Mouse (Mus musculus): ENCODE data around the gene Tanc1. TPM values are rescaled to one million over a fixed set of nuclear protein-coding genes. Genes with fewer than 3 reads are reported as not detected.

The Tanc1 gene
- polyA plus RNA-seq, 1 experiment from 2014 or later, result 10.8 TPM

DNA sequence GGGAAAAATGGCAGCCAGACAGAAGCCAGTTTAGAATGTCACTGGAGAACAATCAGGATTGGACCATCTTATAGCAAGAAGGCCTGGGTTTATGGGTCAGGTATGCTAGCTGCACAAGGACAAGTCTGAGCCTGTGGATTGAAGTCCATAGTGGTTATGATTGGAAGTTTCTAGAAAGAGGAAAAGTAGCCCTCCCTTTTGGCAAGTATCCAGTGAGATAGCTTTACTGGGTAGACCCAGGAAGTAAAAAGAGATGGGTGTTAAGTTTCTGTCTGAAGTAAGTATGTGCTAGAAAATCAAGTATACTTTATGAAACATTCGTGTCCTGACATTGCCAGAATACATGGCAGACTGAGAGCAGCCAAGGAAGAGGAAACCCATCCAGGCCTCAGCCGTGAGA, 103.2 kb downstream of the Tanc1 start:
- 92% methylated on average over 2 of the region's 2 CpGs for WGBS

DNA sequence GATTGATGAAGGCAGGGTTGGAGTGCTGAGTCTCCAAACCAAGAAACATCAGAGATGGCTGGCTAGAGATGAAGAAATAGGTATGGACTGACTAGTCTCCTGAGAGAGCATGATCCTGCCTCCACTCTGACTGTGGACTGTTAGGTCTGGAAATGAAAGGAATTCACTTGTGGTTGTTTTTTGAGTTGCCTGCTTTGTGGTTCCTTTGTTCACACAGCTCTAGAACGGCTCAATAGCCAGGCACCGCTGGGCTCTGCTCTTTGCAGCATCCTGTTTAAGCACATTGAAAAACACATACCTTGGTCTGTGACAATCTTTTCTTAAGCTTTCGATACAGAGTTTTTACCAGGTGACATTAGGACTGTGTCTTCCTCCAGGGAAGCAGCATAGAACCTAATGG, 104.6 kb downstream of the Tanc1 start:
- no peaks in the 10 kb centered on the region for H3K9me3 ChIP-seq
- WGBS, result 66% methylated on average over 3 of the region's 3 CpGs
- no peak for ATAC-seq (ENCODE audit: low FRiP score, low read depth)
- H3K4me1 ChIP-seq, result peaks cover 25% of the 10 kb centered on the region
- H3K4me2 ChIP-seq (replicated peaks), result no peak overlapping the region
- H3K4me3 ChIP-seq, result no peak overlapping the region
- H3K36me3 ChIP-seq, result no peaks in the 10 kb centered on the region
- no peak overlapping the region for H3K9ac ChIP-seq (replicated peaks)
- no peak overlapping the region for H3K27ac ChIP-seq (replicated peaks)
- no peaks in the 10 kb centered on the region for H3K27me3 ChIP-seq

More for the DNA sequence above, 103.2 kb downstream of the Tanc1 start:
- no peak for ATAC-seq (ENCODE audit: low FRiP score, low read depth)
- Histone ChIP-seq H3K36me3 (no peaks in the 10 kb centered on the region), H3K4me1 (peaks cover 17% of the 10 kb centered on the region), H3K9me3 (no peaks in the 10 kb centered on the region), H3K9ac (replicated peaks) (no peak overlapping the region), H3K27ac (replicated peaks) (no peak overlapping the region), H3K4me2 (replicated peaks) (no peak overlapping the region), H3K27me3 (no peaks in the 10 kb centered on the region), H3K4me3 (no peak overlapping the region)

DNA sequence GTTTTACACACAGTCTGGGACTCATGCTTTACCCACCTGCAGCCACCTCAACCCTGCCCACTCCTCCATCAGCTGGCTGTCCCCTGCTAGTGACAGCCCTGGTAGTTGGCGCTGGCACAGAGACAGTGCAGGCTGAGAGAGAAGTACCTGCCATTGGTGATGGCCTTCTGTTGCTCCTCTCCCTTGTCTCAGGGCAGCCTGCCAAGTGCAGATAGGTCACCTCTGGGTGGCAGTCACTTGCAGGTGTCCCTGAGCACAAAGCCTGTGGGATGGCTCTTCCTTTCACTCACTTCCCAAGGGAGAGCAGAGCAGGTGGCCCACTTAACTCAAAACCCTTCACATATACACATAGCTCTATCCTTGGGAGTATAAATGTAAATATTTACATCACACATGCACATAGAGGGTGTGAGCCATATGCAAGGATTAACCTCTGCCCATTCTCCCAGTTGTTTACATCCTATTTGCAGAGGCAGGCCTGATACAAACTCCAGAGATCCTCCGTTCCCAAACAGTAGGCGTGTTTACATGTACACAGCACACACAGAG, 106.0 kb downstream of the Tanc1 start:
- H3K27ac ChIP-seq (replicated peaks), result no peak overlapping the region
- H3K36me3 ChIP-seq, result no peaks in the 10 kb centered on the region
- no peak overlapping the region for H3K9ac ChIP-seq (replicated peaks)
- H3K4me1 ChIP-seq, result peaks cover 28% of the 10 kb centered on the region
- H3K4me2 ChIP-seq (replicated peaks), result no peak overlapping the region
- ATAC-seq (ENCODE audit: low FRiP score, low read depth), result 0 out of 2 replicates have a peak, but pooled peaks have one; percentile 13
- no peak overlapping the region for H3K4me3 ChIP-seq
- H3K9me3 ChIP-seq, result no peaks in the 10 kb centered on the region
- 76% methylated on average over 3 of the region's 3 CpGs for WGBS
- no peaks in the 10 kb centered on the region for H3K27me3 ChIP-seq

GRCm38 (mm10) chr2:59718601-59719416, 107.0 kb downstream of the Tanc1 start:
- no peaks in the 10 kb centered on the region for H3K36me3 ChIP-seq
- ATAC-seq (ENCODE audit: low FRiP score, low read depth), result peak; percentile 67
- H3K27me3 ChIP-seq, result no peaks in the 10 kb centered on the region
- H3K9ac ChIP-seq (replicated peaks), result no peak overlapping the region
- H3K4me1 ChIP-seq, result peaks cover 28% of the 10 kb centered on the region
- no peak overlapping the region for H3K4me3 ChIP-seq
- H3K9me3 ChIP-seq, result no peaks in the 10 kb centered on the region
- WGBS, result 61% methylated on average over 24 of the region's 24 CpGs
- no peak overlapping the region for H3K27ac ChIP-seq (replicated peaks)
- no peak overlapping the region for H3K4me2 ChIP-seq (replicated peaks)

- H3K4me3 ChIP-seq, result no peak overlapping the region
- 83% methylated on average over 4 of the region's 4 CpGs for WGBS
Observed at GRCm38 (mm10) chr2:59719831-59720230, 108.0 kb downstream of the Tanc1 start.

GRCm38 (mm10) chr2:59721119-59721518, 109.3 kb downstream of the Tanc1 start:
- Histone ChIP-seq H3K9me3 (no peaks in the 10 kb centered on the region), H3K4me2 (replicated peaks) (no peak overlapping the region), H3K27me3 (no peaks in the 10 kb centered on the region), H3K27ac (replicated peaks) (no peak overlapping the region), H3K4me3 (no peak overlapping the region), H3K4me1 (peaks cover 28% of the 10 kb centered on the region), H3K36me3 (no peaks in the 10 kb centered on the region), H3K9ac (replicated peaks) (no peak overlapping the region)
- 27% methylated on average over 8 of the region's 8 CpGs for WGBS
- ATAC-seq (ENCODE audit: low FRiP score, low read depth), result no peak

More at GRCm38 (mm10) chr2:59719831-59720230, 108.0 kb downstream of the Tanc1 start:
- Histone ChIP-seq H3K9ac (replicated peaks) (no peak overlapping the region), H3K27me3 (no peaks in the 10 kb centered on the region), H3K27ac (replicated peaks) (no peak overlapping the region), H3K36me3 (no peaks in the 10 kb centered on the region), H3K4me2 (replicated peaks) (no peak overlapping the region), H3K4me1 (peaks cover 28% of the 10 kb centered on the region), H3K9me3 (no peaks in the 10 kb centered on the region)
- ATAC-seq (ENCODE audit: low FRiP score, low read depth), result no peak

GRCm38 (mm10) chr2:59721758-59722157, 109.9 kb downstream of the Tanc1 start:
- Histone ChIP-seq H3K4me3 (no peak overlapping the region), H3K27ac (replicated peaks) (no peak overlapping the region), H3K4me2 (replicated peaks) (no peak overlapping the region), H3K4me1 (peaks cover 28% of the 10 kb centered on the region), H3K9me3 (no peaks in the 10 kb centered on the region), H3K9ac (replicated peaks) (no peak overlapping the region), H3K27me3 (no peaks in the 10 kb centered on the region), H3K36me3 (no peaks in the 10 kb centered on the region)
- ATAC-seq (ENCODE audit: low FRiP score, low read depth), result no peak
- WGBS, result 50% methylated on average over 5 of the region's 5 CpGs

GRCm38 (mm10) chr2:59723311-59723710, 111.5 kb downstream of the Tanc1 start:
- no peaks in the 10 kb centered on the region for H3K9me3 ChIP-seq
- H3K4me2 ChIP-seq (replicated peaks), result no peak overlapping the region
- H3K4me3 ChIP-seq, result no peak overlapping the region
- no peak overlapping the region for H3K27ac ChIP-seq (replicated peaks)
- no peak for ATAC-seq (ENCODE audit: low FRiP score, low read depth)
- no peaks in the 10 kb centered on the region for H3K27me3 ChIP-seq
- no peak overlapping the region for H3K9ac ChIP-seq (replicated peaks)
- peaks cover 20% of the 10 kb centered on the region for H3K4me1 ChIP-seq
- 90% methylated on average over 5 of the region's 5 CpGs for WGBS
- H3K36me3 ChIP-seq, result no peaks in the 10 kb centered on the region

DNA sequence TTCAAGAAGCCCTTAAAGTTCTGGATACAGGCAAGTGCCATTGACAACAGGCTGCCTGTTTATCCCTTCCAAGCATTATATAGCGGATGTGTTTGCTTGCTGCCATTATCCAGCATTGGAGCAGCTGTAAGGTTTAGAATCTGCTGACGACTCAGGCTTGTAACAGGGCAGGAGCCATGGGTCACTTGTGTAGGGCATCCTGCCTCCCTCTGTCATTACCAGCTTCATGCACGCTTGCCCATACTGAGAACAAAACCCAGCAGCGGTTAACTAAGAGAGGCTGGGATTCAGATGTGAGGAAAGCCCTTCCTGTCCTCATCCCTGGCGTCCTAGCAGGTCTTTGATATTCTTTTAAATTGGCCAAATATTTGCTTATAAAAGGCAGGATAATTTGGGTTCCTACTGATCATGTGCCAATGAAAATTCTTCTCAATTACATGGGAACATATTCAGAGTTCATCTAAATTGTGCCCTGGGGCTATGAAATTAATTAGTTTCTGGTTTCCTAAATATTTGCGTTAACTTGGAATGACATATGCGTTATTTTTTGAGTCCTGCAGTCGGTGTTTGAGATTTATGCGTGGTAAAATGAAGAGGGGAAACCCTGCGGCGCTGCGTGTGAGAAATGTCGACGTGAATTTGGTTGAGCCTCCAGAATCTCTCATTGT, 113.8 kb downstream of the Tanc1 start:
- H3K4me3 ChIP-seq, result no peak overlapping the region
- H3K4me2 ChIP-seq (replicated peaks), result no peak overlapping the region
- 82% methylated on average over 14 of the region's 14 CpGs for WGBS
- H3K27me3 ChIP-seq, result no peaks in the 10 kb centered on the region
- H3K9me3 ChIP-seq, result no peaks in the 10 kb centered on the region
- H3K9ac ChIP-seq (replicated peaks), result no peak overlapping the region
- peaks cover 11% of the 10 kb centered on the region for H3K4me1 ChIP-seq
- ATAC-seq (ENCODE audit: low FRiP score, low read depth), result no peak
- H3K36me3 ChIP-seq, result no peaks in the 10 kb centered on the region
- H3K27ac ChIP-seq (replicated peaks), result no peak overlapping the region

- no peak for ATAC-seq (ENCODE audit: low FRiP score, low read depth)
- WGBS, result 94% methylated on average over 3 of the region's 3 CpGs
Observed at GRCm38 (mm10) chr2:59731831-59732230, 120.0 kb downstream of the Tanc1 start.

DNA sequence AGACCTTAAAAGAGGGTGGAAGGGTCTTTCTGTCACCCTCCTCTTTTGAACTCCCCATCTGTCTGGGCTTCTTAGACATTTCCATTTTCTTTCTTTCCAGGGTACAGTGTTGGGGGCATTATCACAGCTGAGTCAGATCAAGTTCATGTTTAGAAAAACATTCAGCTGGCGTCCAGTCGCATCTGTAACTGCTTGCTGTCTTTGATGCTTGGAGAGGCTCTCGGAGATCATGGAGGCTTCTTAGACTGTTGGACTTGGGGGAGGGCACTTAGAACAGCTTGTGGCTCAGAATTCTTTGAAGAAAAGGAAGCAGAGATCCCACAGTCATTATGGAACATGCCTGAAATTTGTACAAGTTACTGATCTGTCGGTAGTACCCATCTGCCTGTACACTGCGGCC, 121.6 kb downstream of the Tanc1 start:
- Histone ChIP-seq H3K4me1 (peaks cover 11% of the 10 kb centered on the region; the same call in 1 of the 2 replicates), H3K9ac (replicated peaks) (no peak overlapping the region), H3K27ac (replicated peaks) (no peak overlapping the region), H3K4me2 (replicated peaks) (no peak overlapping the region), H3K9me3 (no peaks in the 10 kb centered on the region), H3K4me3 (no peak overlapping the region), H3K27me3 (no peaks in the 10 kb centered on the region), H3K36me3 (no peaks in the 10 kb centered on the region)
- 81% methylated on average over 5 of the region's 5 CpGs for WGBS
- ATAC-seq (ENCODE audit: low FRiP score, low read depth), result no peak

More at GRCm38 (mm10) chr2:59731831-59732230, 120.0 kb downstream of the Tanc1 start:
- Histone ChIP-seq H3K4me2 (replicated peaks) (no peak overlapping the region), H3K27ac (replicated peaks) (no peak overlapping the region), H3K9me3 (no peaks in the 10 kb centered on the region), H3K4me1 (peaks cover 9% of the 10 kb centered on the region; the same call in 1 of the 2 replicates), H3K9ac (replicated peaks) (no peak overlapping the region), H3K36me3 (no peaks in the 10 kb centered on the region), H3K27me3 (no peaks in the 10 kb centered on the region), H3K4me3 (no peak overlapping the region)

GRCm38 (mm10) chr2:59736401-59736898, 124.6 kb downstream of the Tanc1 start:
- Histone ChIP-seq H3K27ac (replicated peaks) (no peak overlapping the region), H3K36me3 (no peaks in the 10 kb centered on the region), H3K4me2 (replicated peaks) (no peak overlapping the region), H3K9me3 (no peaks in the 10 kb centered on the region), H3K27me3 (no peaks in the 10 kb centered on the region), H3K4me1 (peaks cover 11% of the 10 kb centered on the region; the same call in 1 of the 2 replicates), H3K9ac (replicated peaks) (no peak overlapping the region), H3K4me3 (no peak overlapping the region)
- 68% methylated on average over 10 of the region's 10 CpGs for WGBS
- ATAC-seq (ENCODE audit: low FRiP score, low read depth), result 0 out of 2 replicates have a peak, but pooled peaks have one; percentile 34
